Mouse (Mus musculus): ENCODE results near the gene Cntnap2.

- TF ChIP-seq POLR2AphosphoS2 (IDR thresholded peaks at IDR 0.05; ENCODE audit: low read depth, low read length) (no peak), CTCF (conservative IDR thresholded peaks at IDR 0.05 in 1 of 2, IDR thresholded peaks at IDR 0.05 in 1 of 2; ENCODE audit: low read depth in 2 of 2, low read length in 2 of 2) (no peak), JUND (conservative IDR thresholded peaks at IDR 0.05; ENCODE audit: low read depth, low read length) (no peak), MAX (IDR thresholded peaks at IDR 0.05; ENCODE audit: low read length) (no peak), POLR2A (IDR thresholded peaks at IDR 0.05; ENCODE audit: low read depth, low read length) (no peak)
Observed at GRCm38 (mm10) chr6:45214330-45214729, 155.2 kb downstream of the Cntnap2 start.
